Mouse (Mus musculus): ENCODE data around the gene Ube2m. TPM values are rescaled to one million over a fixed set of nuclear protein-coding genes. Genes with fewer than 3 reads are reported as not detected.

Gene Ube2m
- polyA plus RNA-seq, 1 experiment from 2014 or later, result 134 TPM

- Histone ChIP-seq H3K36me3 (ENCODE audit: insufficient read depth, low read length) (no peaks in the 10 kb centered on the region), H3K4me3 (replicated peaks; ENCODE audit: low read depth, low read length) (no peak overlapping the region), H3K4me2 (ENCODE audit: low read length) (no peak overlapping the region), H3K27me3 (ENCODE audit: insufficient read depth, low read length) (no peaks in the 10 kb centered on the region), H3K9me3 (replicated peaks; ENCODE audit: low read length) (no peaks in the 10 kb centered on the region), H3K9ac (ENCODE audit: low read depth, low read length) (no peak overlapping the region), H3K4me1 (replicated peaks; ENCODE audit: insufficient read depth, low read length) (peaks cover 5% of the 10 kb centered on the region; the same call in 1 of the 2 replicates), H3K27ac (no peak overlapping the region)
- ATAC-seq (replicated peaks; ENCODE audit: low FRiP score, low read depth) (no peak), DNase-seq (ENCODE audit: low spot score) (no peak)
- no peak for TF ChIP-seq CTCF (IDR thresholded peaks at IDR 0.05; ENCODE audit: low read depth)
- WGBS, result 81% methylated on average over 1 of the region's 1 CpGs
Observed at GRCm38 (mm10) chr7:13015217-13015616, 22.9 kb downstream of the Ube2m start.

GRCm38 (mm10) chr7:13014275-13014839 lies 23.7 kb downstream of the Ube2m start:
- WGBS, result 29% methylated on average over 6 of the region's 6 CpGs
- no peaks in the 10 kb centered on the region for H3K36me3 ChIP-seq (ENCODE audit: insufficient read depth, low read length)
- no peaks in the 10 kb centered on the region for H3K27me3 ChIP-seq (ENCODE audit: insufficient read depth, low read length)
- H3K27ac ChIP-seq, result no peak overlapping the region
- ATAC-seq (replicated peaks; ENCODE audit: low FRiP score, low read depth) (no peak), DNase-seq (ENCODE audit: low spot score) (no peak)
- no peak overlapping the region for H3K9ac ChIP-seq (ENCODE audit: low read depth, low read length)
- H3K4me2 ChIP-seq (ENCODE audit: low read length), result no peak overlapping the region
- H3K4me3 ChIP-seq (replicated peaks; ENCODE audit: low read depth, low read length), result no peak overlapping the region
- no peaks in the 10 kb centered on the region for H3K9me3 ChIP-seq (replicated peaks; ENCODE audit: low read length)
- TF ChIP-seq CTCF (IDR thresholded peaks at IDR 0.05; ENCODE audit: low read depth), result no peak
- H3K4me1 ChIP-seq (replicated peaks; ENCODE audit: insufficient read depth, low read length), result peaks cover 5% of the 10 kb centered on the region; the same call in 1 of the 2 replicates

DNA sequence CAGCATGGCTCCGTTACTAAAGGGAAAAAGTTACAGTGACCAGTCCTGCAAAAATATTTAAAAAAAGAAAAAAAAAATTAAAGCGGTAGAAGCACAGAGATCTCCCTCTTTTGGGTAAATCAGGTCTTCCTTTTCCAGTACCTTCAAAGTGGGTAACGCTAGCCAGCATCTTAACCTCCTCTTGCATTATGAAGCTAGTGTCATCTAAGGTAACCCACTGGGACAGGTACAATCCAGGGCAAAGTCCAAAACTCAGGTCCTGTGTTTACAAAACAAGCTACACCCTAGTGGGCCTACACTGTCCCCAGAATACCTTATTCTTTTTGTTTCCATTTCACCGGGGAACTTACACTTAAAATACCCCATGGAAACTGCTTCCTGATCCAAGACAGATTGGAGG lies 24.4 kb downstream of the Ube2m start:
- Histone ChIP-seq H3K4me2 (ENCODE audit: low read length) (no peak overlapping the region), H3K4me1 (replicated peaks; ENCODE audit: insufficient read depth, low read length) (peaks cover 8% of the 10 kb centered on the region; the same call in 1 of the 2 replicates), H3K9ac (ENCODE audit: low read depth, low read length) (no peak overlapping the region), H3K27me3 (ENCODE audit: insufficient read depth, low read length) (no peaks in the 10 kb centered on the region), H3K9me3 (replicated peaks; ENCODE audit: low read length) (no peaks in the 10 kb centered on the region), H3K4me3 (replicated peaks; ENCODE audit: low read depth, low read length) (no peak overlapping the region), H3K27ac (no peak overlapping the region), H3K36me3 (ENCODE audit: insufficient read depth, low read length) (no peaks in the 10 kb centered on the region)
- no peak for DNase-seq (ENCODE audit: low spot score)
- no peak for ATAC-seq (replicated peaks; ENCODE audit: low FRiP score, low read depth)
- no peak for TF ChIP-seq CTCF (IDR thresholded peaks at IDR 0.05; ENCODE audit: low read depth)
- 58% methylated on average over 4 of the region's 4 CpGs for WGBS

DNA sequence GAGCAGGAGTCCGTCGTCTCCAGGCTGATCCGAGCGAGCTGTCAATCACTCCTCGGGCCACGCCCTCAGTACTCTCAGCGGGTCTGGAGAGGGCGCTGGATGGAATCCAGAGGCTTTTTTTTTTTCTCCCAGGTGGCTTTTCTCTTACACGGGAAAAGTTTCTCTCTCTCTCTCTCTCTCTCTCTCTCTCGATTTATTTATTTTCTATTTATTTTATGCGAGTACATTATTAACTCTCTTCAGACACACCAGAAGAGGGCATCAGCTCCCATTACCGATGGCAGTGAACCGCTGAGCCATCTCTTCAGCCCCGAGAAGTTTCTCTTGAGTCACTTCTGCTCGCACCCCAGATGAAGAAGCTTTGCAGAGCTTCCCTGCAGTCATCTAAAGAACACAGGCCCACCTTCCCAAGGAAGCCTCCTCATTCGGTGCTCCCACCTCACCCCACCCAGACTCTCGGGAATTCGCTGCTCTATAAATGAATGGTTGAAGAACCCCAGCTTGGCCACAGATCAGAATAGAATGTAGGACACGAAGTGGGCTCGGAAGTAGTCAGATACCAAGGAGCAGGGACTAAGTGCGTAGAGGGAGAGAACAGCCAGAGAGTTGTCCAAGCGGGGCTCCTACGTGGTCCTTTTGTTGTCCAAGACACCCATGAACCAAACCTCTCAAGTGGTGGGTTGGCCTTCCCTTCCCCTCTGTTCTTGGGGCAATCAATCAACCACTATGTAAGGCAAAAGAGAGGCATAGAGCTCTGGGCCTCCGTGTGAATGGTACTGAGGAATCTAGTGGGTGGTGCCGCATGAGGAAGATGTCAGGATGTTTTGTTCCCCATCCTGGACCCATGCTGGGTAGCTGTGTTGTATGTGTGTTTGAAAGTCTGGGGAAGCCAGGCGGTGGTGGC lies 27.8 kb downstream of the Ube2m start, which contains the start of gene Zbtb45:
TSS of gene Zbtb45 (minus strand) at position 30 of the 904 bp plus-strand sequence.
- H3K9ac ChIP-seq (ENCODE audit: low read depth, low read length), result peak within 1 kb of the TSS; percentile 82
- H3K27me3 ChIP-seq (ENCODE audit: insufficient read depth, low read length), result no peaks in the 10 kb centered on the region
- H3K36me3 ChIP-seq (ENCODE audit: insufficient read depth, low read length), result peaks cover 15% of the 10 kb centered on the region; the same call in 1 of the 2 replicates
- peak within 1 kb of the TSS; percentile 93 for H3K27ac ChIP-seq
- H3K9me3 ChIP-seq (replicated peaks; ENCODE audit: low read length), result no peaks in the 10 kb centered on the region
- H3K4me2 ChIP-seq (ENCODE audit: low read length), result peak within 1 kb of the TSS; percentile 79
- no peak; the same call in 1 of the 2 replicates for TF ChIP-seq CTCF (IDR thresholded peaks at IDR 0.05; ENCODE audit: low read depth)
- peak within 1 kb of the TSS; percentile 67 for H3K4me3 ChIP-seq (replicated peaks; ENCODE audit: low read depth, low read length)
- ATAC-seq (replicated peaks; ENCODE audit: low FRiP score, low read depth) (no peak), DNase-seq (ENCODE audit: low spot score) (peak; percentile 29)
- WGBS, result 15% methylated on average over 26 of the region's 26 CpGs
- H3K4me1 ChIP-seq (replicated peaks; ENCODE audit: insufficient read depth, low read length), result peaks cover 11% of the 10 kb centered on the region; the same call in 1 of the 2 replicates

- Histone ChIP-seq H3K27ac (peak overlapping the region; percentile 93), H3K4me2 (ENCODE audit: low read length) (peak overlapping the region; percentile 79), H3K9ac (ENCODE audit: low read depth, low read length) (peak overlapping the region; percentile 82), H3K27me3 (ENCODE audit: insufficient read depth, low read length) (no peaks in the 10 kb centered on the region), H3K9me3 (replicated peaks; ENCODE audit: low read length) (no peaks in the 10 kb centered on the region), H3K4me3 (replicated peaks; ENCODE audit: low read depth, low read length) (peak overlapping the region; percentile 67), H3K4me1 (replicated peaks; ENCODE audit: insufficient read depth, low read length) (peaks cover 11% of the 10 kb centered on the region; the same call in 1 of the 2 replicates), H3K36me3 (ENCODE audit: insufficient read depth, low read length) (peaks cover 15% of the 10 kb centered on the region; the same call in 1 of the 2 replicates)
- TF ChIP-seq CTCF (IDR thresholded peaks at IDR 0.05; ENCODE audit: low read depth), result peak; percentile 77
- ATAC-seq (replicated peaks; ENCODE audit: low FRiP score, low read depth) (peak; percentile 92), DNase-seq (ENCODE audit: low spot score) (peak; percentile 97)
- WGBS, result under 1% methylated on average over 42 of the region's 42 CpGs
Observed at GRCm38 (mm10) chr7:13009143-13010004, 28.7 kb downstream of the Ube2m start.

All from kidney, postnatal 0 days (tissue).